Mouse (Mus musculus): Measurements from ENCODE around the gene Eci2. TPM values are rescaled to one million over a fixed set of nuclear protein-coding genes. Genes with fewer than 3 reads are reported as not detected.
A peak's percentile ranks its signal among the peaks of the same experiment; 100 is the strongest.
"Not testable (repeated sequence)": the region's sequence is repeated elsewhere in the genome, so short reads cannot be mapped to it uniquely, and the experiment has no call there.

Gene Eci2
- total RNA-seq, 2 experiments from 2014 or later, result 39.4 to 41.5 TPM

- intact Hi-C loops (cut with DNase I), result loop anchor here (1.0 kb wide), 2 partner anchors 741 to 916 kb away; no protein-coding TSS in a partner anchor
- peak; percentile 60 for TF ChIP-seq CTCF (IDR thresholded peaks at IDR 0.05)
- peak in 1 of 2 experiments; percentile 22 for DNase-seq (ENCODE audit: extremely low spot score in 1 of 2, low spot score in 2 of 2)
These were observed 4.2 kb upstream of the Eci2 start for GRCm38 (mm10) chr13:35030979-35031683.

GRCm38 (mm10) chr13:35028365-35028764 lies 1.5 kb upstream of the Eci2 start:
- Histone ChIP-seq H3K4me3 (no peak overlapping the region), H3K27ac (no peak overlapping the region)
- TF ChIP-seq CTCF (IDR thresholded peaks at IDR 0.05), result no peak
- DNase-seq (ENCODE audit: extremely low spot score in 1 of 2, low spot score in 2 of 2), result no peak
- intact Hi-C loops (cut with DNase I), result loop anchor here (5.0 kb wide), 1 partner anchor 386 kb away; no protein-coding TSS in a partner anchor

More at GRCm38 (mm10) chr13:35030979-35031683, 4.2 kb upstream of the Eci2 start:
- Histone ChIP-seq H3K4me3 (no peak overlapping the region), H3K27ac (no peak overlapping the region)

GRCm38 (mm10) chr13:35023401-35023800 lies 3.5 kb downstream of the Eci2 start:
- H3K27ac ChIP-seq; intact Hi-C loops (cut with DNase I); DNase-seq (ENCODE audit: extremely low spot score in 1 of 2, low spot score in 2 of 2); H3K4me3 ChIP-seq: not testable (repeated sequence)

GRCm38 (mm10) chr13:35020383-35020782 lies 6.5 kb downstream of the Eci2 start:
- TF ChIP-seq CTCF (IDR thresholded peaks at IDR 0.05), result no peak
- DNase-seq (ENCODE audit: extremely low spot score in 1 of 2, low spot score in 2 of 2), result no peak
- intact Hi-C loops (cut with DNase I), result no loop called here
- no peak overlapping the region for H3K27ac ChIP-seq
- no peak overlapping the region for H3K4me3 ChIP-seq

- Histone ChIP-seq H3K4me3 (no peak overlapping the region), H3K27ac (no peak overlapping the region)
- no peak for DNase-seq (ENCODE audit: extremely low spot score in 1 of 2, low spot score in 2 of 2)
- TF ChIP-seq CTCF (IDR thresholded peaks at IDR 0.05), result no peak
- intact Hi-C loops (cut with DNase I), result no loop called here
These were observed 7.9 kb downstream of the Eci2 start for GRCm38 (mm10) chr13:35018866-35019536.

GRCm38 (mm10) chr13:35017392-35017791 lies 9.5 kb downstream of the Eci2 start:
- no peak for TF ChIP-seq CTCF (IDR thresholded peaks at IDR 0.05)
- no peak for DNase-seq (ENCODE audit: extremely low spot score in 1 of 2, low spot score in 2 of 2)
- intact Hi-C loops (cut with DNase I), result no loop called here
- Histone ChIP-seq H3K27ac (no peak overlapping the region), H3K4me3 (no peak overlapping the region)

GRCm38 (mm10) chr13:35016067-35016466 lies 10.8 kb downstream of the Eci2 start:
- intact Hi-C loops (cut with DNase I), result no loop called here
- no peak overlapping the region for H3K4me3 ChIP-seq
- no peak for DNase-seq (ENCODE audit: extremely low spot score in 1 of 2, low spot score in 2 of 2)
- TF ChIP-seq CTCF (IDR thresholded peaks at IDR 0.05), result no peak
- H3K27ac ChIP-seq, result no peak overlapping the region

GRCm38 (mm10) chr13:34995925-34996324 lies 31.0 kb downstream of the Eci2 start:
- intact Hi-C loops (cut with DNase I), result no loop called here
- no peak for TF ChIP-seq CTCF (IDR thresholded peaks at IDR 0.05)

GRCm38 (mm10) chr13:34993983-34994811 lies 32.7 kb downstream of the Eci2 start:
- no peak for TF ChIP-seq CTCF (IDR thresholded peaks at IDR 0.05)
- Histone ChIP-seq H3K27ac (peak overlapping the region; percentile 60), H3K4me3 (peak overlapping the region; percentile 63)
- peak; percentile 81 to 86 for DNase-seq (ENCODE audit: extremely low spot score in 1 of 2, low spot score in 2 of 2)
- intact Hi-C loops (cut with DNase I), result no loop called here

More at GRCm38 (mm10) chr13:34995925-34996324, 31.0 kb downstream of the Eci2 start:
- DNase-seq (ENCODE audit: extremely low spot score in 1 of 2, low spot score in 2 of 2), result no peak
- no peak overlapping the region for H3K27ac ChIP-seq
- H3K4me3 ChIP-seq, result no peak overlapping the region

- no peak for DNase-seq (ENCODE audit: extremely low spot score in 1 of 2, low spot score in 2 of 2)
- Histone ChIP-seq H3K27ac (peak overlapping the region; percentile 60), H3K4me3 (peak overlapping the region; percentile 63)
- intact Hi-C loops (cut with DNase I), result no loop called here
- TF ChIP-seq CTCF (IDR thresholded peaks at IDR 0.05), result no peak
These were observed 33.3 kb downstream of the Eci2 start for GRCm38 (mm10) chr13:34993595-34993982.

GRCm38 (mm10) chr13:34993085-34993484 lies 33.8 kb downstream of the Eci2 start:
- H3K4me3 ChIP-seq, result peak overlapping the region; percentile 63
- no peak for DNase-seq (ENCODE audit: extremely low spot score in 1 of 2, low spot score in 2 of 2)
- intact Hi-C loops (cut with DNase I), result no loop called here
- no peak for TF ChIP-seq CTCF (IDR thresholded peaks at IDR 0.05)
- H3K27ac ChIP-seq, result peak overlapping the region; percentile 60; the same call in 1 of the 2 replicates

All from left cerebral cortex, adult 2 months (tissue).